Mouse (Mus musculus) gastrocnemius, postnatal 36 days (tissue): Measurements from ENCODE around the gene Alox8. TPM values are rescaled to one million over a fixed set of nuclear protein-coding genes. Genes with fewer than 3 reads are reported as not detected.

Experiments used
- DNase-seq, 2 experiments: peaks; one replicate each; pipeline ENCODE4 v3.0.0; 2022
- intact Hi-C: fragments of 180-260 bp; cut with DNase I; formaldehyde crosslinking; loops from one replicate; pipeline ENCODE4 v1.15.1; 2025
- total RNA-seq, 2 experiments: library from RNA; stranded (reverse); gene quantifications; 2 replicates each; pipeline ENCODE4 v1.2.3; 2021

The Alox8 gene
- total RNA-seq, 2 experiments from 2014 or later: not detected

- peak in 1 of 2 experiments; percentile 10 for DNase-seq
- intact Hi-C loops: no loop called here
Observed at GRCm38 (mm10) chr11:69185936-69186335, 11.7 kb downstream of the Alox8 start.

- peak in 1 of 2 experiments; percentile 9 for DNase-seq
- intact Hi-C loops: no loop called here
Observed at GRCm38 (mm10) chr11:69185031-69185430, 12.6 kb downstream of the Alox8 start.

GRCm38 (mm10) chr11:69180120-69180519 lies 17.5 kb downstream of the Alox8 start:
- intact Hi-C loops: no loop called here
- DNase-seq: no peak

GRCm38 (mm10) chr11:69179512-69179911 lies 18.1 kb downstream of the Alox8 start:
- no peak for DNase-seq
- intact Hi-C loops: no loop called here

- no peak for DNase-seq
- intact Hi-C loops: no loop called here
Observed at GRCm38 (mm10) chr11:69178525-69178924, 19.1 kb downstream of the Alox8 start.

- no peak for DNase-seq
- intact Hi-C loops: no loop called here
Observed at GRCm38 (mm10) chr11:69174722-69175121, 22.9 kb downstream of the Alox8 start.

GRCm38 (mm10) chr11:69172606-69173005 lies 25.0 kb downstream of the Alox8 start:
- no peak for DNase-seq
- intact Hi-C loops: no loop called here

- intact Hi-C loops: no loop called here
- DNase-seq: peak; percentile 83 to 88
Observed at GRCm38 (mm10) chr11:69171626-69172025, 26.0 kb downstream of the Alox8 start.

GRCm38 (mm10) chr11:69169313-69169712 lies 28.3 kb downstream of the Alox8 start:
- DNase-seq: no peak

GRCm38 (mm10) chr11:69156800-69157199 lies 40.8 kb downstream of the Alox8 start, which contains the start of gene Alox12b:
Alox12b (plus strand) TSS chr11:69156989.
- no peak for DNase-seq
- intact Hi-C loops: no loop called here

More at GRCm38 (mm10) chr11:69169313-69169712, 28.3 kb downstream of the Alox8 start:
- intact Hi-C loops: no loop called here

GRCm38 (mm10) chr11:69155351-69155750 lies 42.3 kb downstream of the Alox8 start:
- intact Hi-C loops: no loop called here
- DNase-seq: no peak

GRCm38 (mm10) chr11:69153831-69154230 lies 43.8 kb downstream of the Alox8 start:
- intact Hi-C loops: no loop called here
- DNase-seq: no peak

- intact Hi-C loops: no loop called here
- DNase-seq: no peak
Observed at GRCm38 (mm10) chr11:69151004-69151403, 46.6 kb downstream of the Alox8 start.

GRCm38 (mm10) chr11:69150444-69150843 lies 47.2 kb downstream of the Alox8 start:
- intact Hi-C loops: loop anchor here (1.0 kb wide), 1 partner anchor 83 kb away; no protein-coding TSS in a partner anchor
- peak; percentile 32 to 44 for DNase-seq

GRCm38 (mm10) chr11:69149728-69150127 lies 47.9 kb downstream of the Alox8 start:
- no peak for DNase-seq
- intact Hi-C loops: loop anchor here (1.0 to 2.0 kb wide), 2 partner anchors 23 to 82 kb away; no protein-coding TSS in a partner anchor

- no peak for DNase-seq
- intact Hi-C loops: loop anchor here (2.0 kb wide), 1 partner anchor 22 kb away; no protein-coding TSS in a partner anchor
Observed at GRCm38 (mm10) chr11:69148451-69148960, 49.1 kb downstream of the Alox8 start.

- intact Hi-C loops: no loop called here
- no peak for DNase-seq
Observed at GRCm38 (mm10) chr11:69147546-69147945, 50.1 kb downstream of the Alox8 start.

GRCm38 (mm10) chr11:69135361-69135760 lies 62.3 kb downstream of the Alox8 start:
- no peak for DNase-seq
- intact Hi-C loops: no loop called here

- DNase-seq: no peak
- intact Hi-C loops: no loop called here
Observed at GRCm38 (mm10) chr11:69134622-69134968, 63.0 kb downstream of the Alox8 start.
